Mouse (Mus musculus) hindbrain, embryonic 14.5 days (tissue): ENCODE data around the gene Rad21l. TPM values are rescaled to one million over a fixed set of nuclear protein-coding genes. Genes with fewer than 3 reads are reported as not detected.

Experiments used
- ATAC-seq: fragments of 200-750 bp; cut with Nextera tagmentation; 2 replicates; pipeline ENCODE4 v1.8.0; 2017; ENCODE audit warnings: moderate number of reproducible peaks, mild to moderate bottlenecking, moderate TSS enrichment, moderate library complexity; ENCODE audit not compliant: low FRiP score
- DNase-seq: peaks from one replicate; pipeline ENCODE4 v3.0.0-alpha.2; 2015; ENCODE audit warnings: low spot score
- H3K27ac ChIP-seq: fragments of 300-500 bp; sonication (generic); 2 replicates; pipeline ENCODE4 v1.5.1; 2014; ENCODE audit warnings: mild to moderate bottlenecking, moderate library complexity
- H3K27me3 ChIP-seq: fragments of 300-500 bp; sonication (generic); 2 replicates; pipeline ENCODE4 v1.6.1; 2014; ENCODE audit warnings: mild to moderate bottlenecking, low read length, mixed read lengths; ENCODE audit not compliant: control insufficient read depth, insufficient read depth
- H3K36me3 ChIP-seq: fragments of 300-500 bp; sonication (generic); replicated peaks from 2 replicates; pipeline ENCODE4 v1.6.1; 2014; ENCODE audit not compliant: control insufficient read depth, insufficient read depth
- H3K4me1 ChIP-seq: fragments of 300-500 bp; sonication (generic); replicated peaks from 2 replicates; pipeline ENCODE4 v1.6.1; 2014; ENCODE audit warnings: antibody characterized with exemption, low read length, mixed read lengths; ENCODE audit not compliant: control insufficient read depth, insufficient read depth
- H3K4me2 ChIP-seq: fragments of 300-500 bp; sonication (generic); replicated peaks from 2 replicates; pipeline ENCODE4 v1.6.1; 2014; ENCODE audit warnings: mild to moderate bottlenecking, moderate library complexity
- H3K4me3 ChIP-seq: fragments of 300-500 bp; sonication (generic); replicated peaks from 2 replicates; pipeline ENCODE4 v1.5.1; 2014; ENCODE audit warnings: mild to moderate bottlenecking, low read length
- H3K9ac ChIP-seq: fragments of 300-500 bp; sonication (generic); 2 replicates; pipeline ENCODE4 v1.6.1; 2014
- H3K9me3 ChIP-seq: fragments of 300-500 bp; sonication (generic); 2 replicates; pipeline ENCODE4 v1.6.1; 2016; ENCODE audit warnings: low read length; ENCODE audit not compliant: control insufficient read depth
- WGBS: fragments of 180-500 bp; shearing (Covaris S2); extraction: QIAGEN DNeasy Blood & Tissue Kit; methylation state at CpG from one replicate; pipeline ENCODE4 v1.1.7; 2014; 5-methylcytosine and 5-hydroxymethylcytosine counted together
- polyA plus RNA-seq: library from polyadenylated mRNA; unstranded; fragments of >200 nt; fragmentation: Nextera tagmentation; extraction: Ambion mirVana; gene quantifications from 2 replicates; pipeline ENCODE4 v1.2.1, GENCODE M21; 2014

Gene Rad21l
- 0.29 and 0.35 TPM in 2 replicates for polyA plus RNA-seq

GRCm38 (mm10) chr2:151668433-151668832 lies at the start of gene Rad21l:
Gene Rad21l (minus strand): TSS chr2:151668533.
- Histone ChIP-seq H3K27me3 (no peaks in the 10 kb centered on the region; the same call in 1 of the 2 replicates), H3K27ac (no peak within 1 kb of the TSS), H3K9me3 (no peaks in the 10 kb centered on the region), H3K4me2 (no peak within 1 kb of the TSS), H3K9ac (no peak within 1 kb of the TSS), H3K4me1 (0 out of 2 replicates have a peak, but pooled peaks cover 3% of the 10 kb centered on the region), H3K4me3 (no peak within 1 kb of the TSS), H3K36me3 (no peaks in the 10 kb centered on the region)
- DNase-seq (no peak), ATAC-seq (no peak)
- 81% methylated on average over 3 of the region's 3 CpGs for WGBS

GRCm38 (mm10) chr2:151716318-151717055 lies 48.2 kb upstream of the Rad21l start:
- ATAC-seq (no peak), DNase-seq (no peak)
- 91% methylated on average over 2 of the region's 2 CpGs for WGBS
- Histone ChIP-seq H3K27me3 (no peaks in the 10 kb centered on the region), H3K9ac (no peak overlapping the region), H3K4me2 (no peak overlapping the region), H3K9me3 (no peaks in the 10 kb centered on the region), H3K36me3 (peaks cover 65% of the 10 kb centered on the region), H3K27ac (no peak overlapping the region), H3K4me3 (no peak overlapping the region), H3K4me1 (no peaks in the 10 kb centered on the region)

- DNase-seq (no peak), ATAC-seq (no peak)
- Histone ChIP-seq H3K9ac (no peak overlapping the region), H3K27me3 (no peaks in the 10 kb centered on the region), H3K36me3 (peaks cover 57% of the 10 kb centered on the region), H3K4me3 (no peak overlapping the region), H3K9me3 (no peaks in the 10 kb centered on the region), H3K4me1 (no peaks in the 10 kb centered on the region), H3K27ac (no peak overlapping the region), H3K4me2 (no peak overlapping the region)
- 90% methylated on average over 4 of the region's 4 CpGs for WGBS
Measured at GRCm38 (mm10) chr2:151715526-151715925, 47.2 kb upstream of the Rad21l start.

GRCm38 (mm10) chr2:151712647-151713046 lies 44.3 kb upstream of the Rad21l start:
- no peak overlapping the region for H3K27ac ChIP-seq
- H3K36me3 ChIP-seq: peaks cover 43% of the 10 kb centered on the region
- no peak overlapping the region for H3K4me2 ChIP-seq
- no peaks in the 10 kb centered on the region for H3K9me3 ChIP-seq
- no peak overlapping the region for H3K9ac ChIP-seq
- H3K27me3 ChIP-seq: no peaks in the 10 kb centered on the region
- DNase-seq: no peak
- no peaks in the 10 kb centered on the region for H3K4me1 ChIP-seq
- WGBS: 49% methylated on average over 3 of the region's 3 CpGs
- no peak for ATAC-seq
- no peak overlapping the region for H3K4me3 ChIP-seq

- Histone ChIP-seq H3K27ac (peak overlapping the region; percentile 83), H3K4me2 (peak overlapping the region; percentile 86), H3K9ac (peak overlapping the region; percentile 96), H3K27me3 (no peaks in the 10 kb centered on the region), H3K9me3 (no peaks in the 10 kb centered on the region), H3K4me1 (peaks cover 6% of the 10 kb centered on the region), H3K4me3 (peak overlapping the region; percentile 90), H3K36me3 (peaks cover 21% of the 10 kb centered on the region)
- WGBS: 2% methylated on average over 17 of the region's 17 CpGs
- ATAC-seq (peak; percentile 56), DNase-seq (peak; percentile 29)
Measured at GRCm38 (mm10) chr2:151702851-151703190, 34.5 kb upstream of the Rad21l start.

- DNase-seq (peak; percentile 68), ATAC-seq (peak; percentile 87)
- under 1% methylated on average over 86 of the region's 97 CpGs for WGBS
- H3K4me3 ChIP-seq: peak overlapping the region; percentile 90
- peak overlapping the region; percentile 96 for H3K9ac ChIP-seq
- H3K9me3 ChIP-seq: no peaks in the 10 kb centered on the region
- peak overlapping the region; percentile 86 for H3K4me2 ChIP-seq
- peaks cover 6% of the 10 kb centered on the region for H3K4me1 ChIP-seq
- peaks cover 16% of the 10 kb centered on the region for H3K36me3 ChIP-seq
- H3K27me3 ChIP-seq: no peaks in the 10 kb centered on the region
- H3K27ac ChIP-seq: peak overlapping the region; percentile 83
Measured at GRCm38 (mm10) chr2:151702146-151702850, 34.0 kb upstream of the Rad21l start.

GRCm38 (mm10) chr2:151701231-151702145 lies 33.2 kb upstream of the Rad21l start, which contains the start of gene Tmem74b:
Gene Tmem74b (plus strand): TSS chr2:151702008.
- H3K9me3 ChIP-seq: no peaks in the 10 kb centered on the region
- WGBS: 3% methylated on average over 25 of the region's 25 CpGs
- H3K4me2 ChIP-seq: peak within 1 kb of the TSS; percentile 86
- peak within 1 kb of the TSS; percentile 83 for H3K27ac ChIP-seq
- peak within 1 kb of the TSS; percentile 90 for H3K4me3 ChIP-seq
- DNase-seq: peak; percentile 33
- no peaks in the 10 kb centered on the region for H3K27me3 ChIP-seq
- peaks cover 8% of the 10 kb centered on the region for H3K36me3 ChIP-seq
- H3K9ac ChIP-seq: peak within 1 kb of the TSS; percentile 96
- peaks cover 6% of the 10 kb centered on the region for H3K4me1 ChIP-seq
- ATAC-seq: peak; percentile 31; the same call in 1 of the 2 replicates

GRCm38 (mm10) chr2:151682976-151683375 lies 14.6 kb upstream of the Rad21l start:
- Histone ChIP-seq H3K4me1 (no peaks in the 10 kb centered on the region), H3K36me3 (no peaks in the 10 kb centered on the region), H3K4me2 (no peak overlapping the region), H3K27me3 (no peaks in the 10 kb centered on the region), H3K4me3 (no peak overlapping the region), H3K27ac (no peak overlapping the region), H3K9ac (no peak overlapping the region), H3K9me3 (no peaks in the 10 kb centered on the region)
- no peak for ATAC-seq
- DNase-seq: no peak
- 83% methylated on average over 4 of the region's 4 CpGs for WGBS

- Histone ChIP-seq H3K9me3 (no peaks in the 10 kb centered on the region), H3K27me3 (no peaks in the 10 kb centered on the region), H3K9ac (no peak overlapping the region), H3K27ac (no peak overlapping the region), H3K4me1 (no peaks in the 10 kb centered on the region), H3K4me3 (no peak overlapping the region), H3K4me2 (no peak overlapping the region), H3K36me3 (no peaks in the 10 kb centered on the region)
- WGBS: 61% methylated on average over 3 of the region's 3 CpGs
- peak; percentile 82 for ATAC-seq
- DNase-seq: peak; percentile 64
Measured at GRCm38 (mm10) chr2:151682357-151682756, 14.0 kb upstream of the Rad21l start.
